Mouse (Mus musculus) small intestine, adult 2 months (tissue): Measurements from ENCODE around the gene Zfp385b. TPM values are rescaled to one million over a fixed set of nuclear protein-coding genes. Genes with fewer than 3 reads are reported as not detected.

Experiments
- H3K27ac ChIP-seq: fragments of 200-500 bp; 2 replicates; pipeline ENCODE4 v1.5.1; 2012; ENCODE audit warnings: low read depth, low read length, control low read depth, inconsistent platforms; ENCODE audit not compliant: insufficient read depth
- H3K27me3 ChIP-seq: fragments of 200-500 bp; 2 replicates; pipeline ENCODE4 v1.6.1; 2012; ENCODE audit warnings: mild to moderate bottlenecking, moderate library complexity, low read length, inconsistent platforms; ENCODE audit not compliant: control insufficient read depth, insufficient read depth
- H3K36me3 ChIP-seq: fragments of 200-500 bp; 2 replicates; pipeline ENCODE4 v1.6.1; 2012; ENCODE audit warnings: mild to moderate bottlenecking, low read length, control low read depth, inconsistent platforms; ENCODE audit not compliant: control insufficient read depth, insufficient read depth
- H3K4me1 ChIP-seq: fragments of 200-500 bp; 2 replicates; pipeline ENCODE4 v1.6.1; 2012; ENCODE audit warnings: low read length, inconsistent platforms, mixed read lengths; ENCODE audit not compliant: control insufficient read depth, insufficient read depth, insufficient read length
- H3K4me3 ChIP-seq: fragments of 200-500 bp; 2 replicates; pipeline ENCODE4 v1.5.1; 2012; ENCODE audit warnings: low read depth, mild to moderate bottlenecking, control low read depth, inconsistent platforms, low read length, moderate library complexity
- CTCF ChIP-seq: fragments of 200-500 bp; IDR thresholded peaks from 2 replicates; pipeline ENCODE4 v1.5.1; 2012; ENCODE audit warnings: low read depth, mild to moderate bottlenecking, control low read depth, inconsistent platforms, low read length, moderate library complexity, mixed read lengths; ENCODE audit not compliant: insufficient replicate concordance, insufficient read length; ENCODE audit errors: extremely low read depth
- POLR2A ChIP-seq: fragments of 200-500 bp; IDR thresholded peaks from 2 replicates; pipeline ENCODE4 v1.6.1; 2012; ENCODE audit warnings: low read depth, mild to moderate bottlenecking, control low read depth, inconsistent platforms, low read length, moderate library complexity
- WGBS: fragments of 180-500 bp; shearing (Covaris S2); methylation state at CpG from one replicate; pipeline ENCODE4 v1.1.7; 2018; 5-methylcytosine and 5-hydroxymethylcytosine counted together
- polyA plus RNA-seq: library from polyadenylated mRNA; depleted of rRNA; stranded (reverse); fragments of >200 nt; gene quantifications from 2 replicates; pipeline ENCODE4 v1.2.3, GENCODE M21; 2012

Gene Zfp385b
- polyA plus RNA-seq, 1 experiment: 3.4 TPM

- Histone ChIP-seq H3K4me3 (no peak overlapping the region), H3K27me3 (no peaks in the 10 kb centered on the region), H3K36me3 (no peaks in the 10 kb centered on the region), H3K4me1 (no peaks in the 10 kb centered on the region), H3K27ac (no peak overlapping the region)
- 79% methylated on average over 9 of the region's 9 CpGs for WGBS
- no peak for TF ChIP-seq POLR2A
- no peak for TF ChIP-seq CTCF
Observed at GRCm38 (mm10) chr2:77707138-77707537, 112.3 kb downstream of the Zfp385b start.

DNA sequence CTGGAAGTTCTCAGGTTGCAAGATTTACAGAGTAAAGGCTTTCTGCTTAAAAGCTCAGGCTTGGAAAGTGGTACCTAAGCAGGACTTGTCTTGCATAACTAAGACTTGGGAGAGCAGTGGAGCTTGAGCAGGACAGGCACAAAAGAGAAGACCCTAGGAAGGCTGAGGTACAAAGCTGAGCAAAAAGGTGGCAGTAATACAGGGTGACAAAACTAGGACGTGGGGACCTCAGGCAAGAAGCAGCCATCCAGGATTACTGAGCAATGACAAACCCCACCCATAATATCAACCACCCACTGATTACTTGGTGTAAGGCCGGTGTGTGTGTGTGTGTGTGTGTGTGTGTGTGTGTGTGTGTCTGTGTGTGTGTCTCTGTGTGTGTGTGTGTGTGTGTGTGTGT lies 114.0 kb downstream of the Zfp385b start:
- no peaks in the 10 kb centered on the region for H3K36me3 ChIP-seq
- 34% methylated on average over 2 of the region's 2 CpGs for WGBS
- H3K4me3 ChIP-seq: no peak overlapping the region
- TF ChIP-seq POLR2A (no peak), CTCF (no peak)
- no peak overlapping the region for H3K27ac ChIP-seq
- no peaks in the 10 kb centered on the region for H3K4me1 ChIP-seq
- no peaks in the 10 kb centered on the region for H3K27me3 ChIP-seq

DNA sequence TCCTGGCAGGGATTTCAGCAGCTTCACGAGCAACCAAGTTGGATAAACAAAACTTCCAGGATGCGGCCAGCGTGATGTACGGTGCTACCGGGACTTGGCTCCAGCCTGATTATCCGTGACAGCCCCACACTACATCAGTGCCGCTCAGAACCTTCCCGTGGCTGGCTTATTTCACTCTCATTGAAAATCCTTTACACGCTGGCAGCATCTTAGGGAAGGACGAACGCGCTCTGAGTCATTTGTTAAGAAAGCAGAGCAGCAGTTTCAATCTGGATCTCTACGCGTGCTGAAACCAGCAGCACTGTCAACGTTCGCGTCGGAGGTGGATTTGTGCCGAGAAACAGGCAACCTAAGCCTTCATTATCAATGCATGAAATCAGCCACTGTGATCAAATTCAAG lies 116.4 kb downstream of the Zfp385b start:
- Histone ChIP-seq H3K27me3 (no peaks in the 10 kb centered on the region), H3K36me3 (no peaks in the 10 kb centered on the region), H3K4me3 (no peak overlapping the region), H3K27ac (no peak overlapping the region), H3K4me1 (no peaks in the 10 kb centered on the region)
- no peak for TF ChIP-seq POLR2A
- TF ChIP-seq CTCF: no peak
- 59% methylated on average over 19 of the region's 19 CpGs for WGBS

DNA sequence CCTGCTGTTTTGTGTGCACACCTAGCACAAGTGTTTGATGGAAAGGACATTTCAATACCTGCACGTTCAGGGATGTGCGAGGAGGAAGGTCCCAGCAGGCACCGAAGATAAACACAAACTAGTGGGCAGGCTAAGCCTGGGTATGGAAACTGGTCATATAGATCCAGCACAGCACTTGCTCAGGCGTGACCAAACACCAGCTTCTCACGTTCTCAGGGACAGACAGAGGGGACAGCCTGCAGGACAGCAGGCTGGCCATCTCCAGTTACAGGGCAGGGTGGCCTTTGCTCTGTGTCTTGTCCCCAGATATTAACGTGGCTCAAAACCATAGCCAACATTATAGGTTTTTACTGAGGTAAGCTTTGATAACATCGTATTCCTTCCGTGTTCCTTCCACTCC lies 128.3 kb downstream of the Zfp385b start:
- H3K36me3 ChIP-seq: no peaks in the 10 kb centered on the region
- H3K27ac ChIP-seq: no peak overlapping the region
- no peaks in the 10 kb centered on the region for H3K27me3 ChIP-seq
- 78% methylated on average over 8 of the region's 8 CpGs for WGBS
- no peak overlapping the region for H3K4me3 ChIP-seq
- no peaks in the 10 kb centered on the region for H3K4me1 ChIP-seq
- no peak for TF ChIP-seq CTCF
- no peak for TF ChIP-seq POLR2A

DNA sequence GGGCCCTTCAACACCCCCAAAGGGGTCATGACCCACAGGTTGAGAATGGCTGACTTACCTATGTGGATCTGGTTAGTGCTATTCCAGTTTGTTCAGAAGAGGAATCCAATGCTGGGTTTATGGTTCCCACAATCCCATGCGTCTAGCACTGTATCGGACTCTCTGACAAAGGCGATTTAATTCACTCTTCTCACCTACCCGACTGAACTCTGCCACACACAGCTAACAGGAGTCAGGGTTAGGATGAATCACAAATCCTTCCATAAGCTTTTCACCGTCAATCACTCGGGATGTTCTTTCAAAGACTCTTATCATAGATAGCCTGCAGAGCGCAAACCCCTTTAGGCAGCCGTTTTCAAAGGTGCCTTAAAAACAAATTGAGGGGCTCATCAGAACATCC lies 129.1 kb downstream of the Zfp385b start:
- no peak for TF ChIP-seq CTCF
- no peak for TF ChIP-seq POLR2A
- Histone ChIP-seq H3K4me3 (no peak overlapping the region), H3K27me3 (no peaks in the 10 kb centered on the region), H3K36me3 (no peaks in the 10 kb centered on the region), H3K4me1 (no peaks in the 10 kb centered on the region), H3K27ac (no peak overlapping the region)
- 72% methylated on average over 8 of the region's 8 CpGs for WGBS

GRCm38 (mm10) chr2:77688651-77689050 lies 130.8 kb downstream of the Zfp385b start:
- 86% methylated on average over 4 of the region's 4 CpGs for WGBS
- Histone ChIP-seq H3K27ac (no peak overlapping the region), H3K4me3 (no peak overlapping the region), H3K4me1 (no peaks in the 10 kb centered on the region), H3K27me3 (no peaks in the 10 kb centered on the region), H3K36me3 (no peaks in the 10 kb centered on the region)
- no peak for TF ChIP-seq CTCF
- TF ChIP-seq POLR2A: no peak

DNA sequence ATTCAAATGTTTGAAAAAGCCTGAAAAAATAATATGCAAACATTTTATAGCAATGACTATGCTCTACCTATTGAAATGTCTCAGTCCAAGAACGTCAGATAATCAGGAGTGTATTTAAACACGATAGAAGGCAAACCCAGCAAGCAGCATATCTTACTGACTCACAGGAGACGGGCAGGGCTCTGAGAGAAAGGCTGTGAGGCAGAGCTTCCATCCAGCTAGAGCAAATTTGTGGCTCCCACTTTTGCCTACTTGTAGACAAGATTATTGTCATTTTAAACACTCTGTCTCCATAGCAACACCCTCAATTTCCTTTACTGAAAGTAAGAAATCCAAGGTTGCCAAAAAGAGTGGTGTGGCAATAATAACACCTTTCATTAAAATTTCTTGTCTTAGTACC lies 135.4 kb downstream of the Zfp385b start:
- H3K27me3 ChIP-seq: no peaks in the 10 kb centered on the region
- no peaks in the 10 kb centered on the region for H3K36me3 ChIP-seq
- 57% methylated on average over 3 of the region's 3 CpGs for WGBS
- no peak overlapping the region for H3K27ac ChIP-seq
- TF ChIP-seq CTCF: no peak
- no peak for TF ChIP-seq POLR2A
- no peak overlapping the region for H3K4me3 ChIP-seq
- no peaks in the 10 kb centered on the region for H3K4me1 ChIP-seq

DNA sequence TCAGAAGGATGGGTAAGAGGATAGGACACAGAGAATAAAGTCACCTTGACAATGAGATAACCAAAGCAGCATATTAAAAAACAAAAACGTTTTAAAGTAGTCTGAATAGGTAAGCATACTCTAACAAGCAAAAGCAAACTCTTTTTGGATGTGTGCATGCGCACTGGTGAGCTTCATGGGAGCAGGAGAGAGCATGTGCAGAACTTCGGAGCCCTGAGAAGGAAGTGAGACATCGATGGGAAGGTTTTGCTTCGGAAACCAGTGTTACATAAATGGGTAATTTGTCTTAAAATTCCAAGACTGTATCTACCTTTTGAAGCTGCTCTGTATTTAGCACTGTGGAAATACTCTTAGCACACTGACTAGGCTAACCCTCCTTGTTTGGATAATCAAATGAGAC lies 137.2 kb downstream of the Zfp385b start:
- Histone ChIP-seq H3K4me1 (no peaks in the 10 kb centered on the region), H3K36me3 (no peaks in the 10 kb centered on the region), H3K27ac (no peak overlapping the region), H3K4me3 (no peak overlapping the region), H3K27me3 (no peaks in the 10 kb centered on the region)
- TF ChIP-seq POLR2A (no peak), CTCF (no peak)
- 78% methylated on average over 5 of the region's 5 CpGs for WGBS

DNA sequence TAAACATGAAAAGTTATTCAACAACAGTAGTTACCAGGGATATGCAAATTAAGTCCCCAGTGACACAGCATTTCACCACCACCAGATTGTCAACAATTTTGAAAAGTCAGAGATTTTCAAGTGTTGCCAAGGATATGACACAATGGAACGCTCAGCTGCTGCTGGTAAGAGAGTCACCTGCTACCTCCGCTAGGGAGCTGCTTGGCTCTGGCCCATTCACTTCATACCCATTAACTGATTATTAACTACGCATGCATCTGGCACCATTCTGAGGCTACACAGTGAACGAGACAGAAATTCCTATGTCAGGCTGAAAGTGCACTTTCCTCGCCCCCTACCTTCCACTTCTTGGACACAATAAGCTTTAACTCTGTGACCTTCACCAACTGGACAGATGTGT lies 137.7 kb downstream of the Zfp385b start:
- 71% methylated on average over 5 of the region's 5 CpGs for WGBS
- no peaks in the 10 kb centered on the region for H3K27me3 ChIP-seq
- TF ChIP-seq POLR2A (no peak), CTCF (no peak)

More for the DNA sequence above, 137.7 kb downstream of the Zfp385b start:
- Histone ChIP-seq H3K4me1 (no peaks in the 10 kb centered on the region), H3K36me3 (no peaks in the 10 kb centered on the region), H3K27ac (no peak overlapping the region), H3K4me3 (no peak overlapping the region)
